Mouse (Mus musculus) gonadal fat pad, adult 2 months (tissue): ENCODE results near the gene Chek1. TPM values are rescaled to one million over a fixed set of nuclear protein-coding genes. Genes with fewer than 3 reads are reported as not detected.

ENCODE experiments used
- DNase-seq: peaks from one replicate; pipeline ENCODE4 v3.0.0-alpha.2; 2012; ENCODE audit warnings: low read depth
- polyA plus RNA-seq: library from polyadenylated mRNA; depleted of rRNA; stranded (reverse); fragments of >200 nt; gene quantifications from 2 replicates; pipeline ENCODE4 v1.2.3, GENCODE M21; 2012; rRNA removed

Gene Chek1
- 0.49 and 0.70 TPM in 2 replicates for polyA plus RNA-seq

GRCm38 (mm10) chr9:36727034-36727755, at the start of gene Chek1:
Gene Chek1 (minus strand): TSS chr9:36727065.
- no peak for DNase-seq

DNA sequence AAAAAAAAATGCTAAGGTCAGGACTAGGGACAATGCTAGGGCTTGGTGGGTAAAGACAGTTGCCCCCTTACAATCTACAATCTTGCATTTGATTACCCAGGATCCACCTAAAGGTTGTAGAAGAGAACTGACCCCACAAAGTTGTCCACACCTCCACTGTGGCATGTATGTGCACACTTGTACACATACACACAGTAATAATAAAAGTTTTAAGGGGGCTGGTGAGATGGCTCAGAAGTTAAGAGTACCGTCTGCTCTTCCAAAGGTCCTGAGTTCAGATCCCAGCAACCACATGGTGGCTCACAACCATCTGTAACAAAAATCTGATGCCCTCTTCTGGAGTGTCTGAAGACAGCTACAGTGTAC, 42.2 kb upstream of the Chek1 start:
- DNase-seq: no peak

DNA sequence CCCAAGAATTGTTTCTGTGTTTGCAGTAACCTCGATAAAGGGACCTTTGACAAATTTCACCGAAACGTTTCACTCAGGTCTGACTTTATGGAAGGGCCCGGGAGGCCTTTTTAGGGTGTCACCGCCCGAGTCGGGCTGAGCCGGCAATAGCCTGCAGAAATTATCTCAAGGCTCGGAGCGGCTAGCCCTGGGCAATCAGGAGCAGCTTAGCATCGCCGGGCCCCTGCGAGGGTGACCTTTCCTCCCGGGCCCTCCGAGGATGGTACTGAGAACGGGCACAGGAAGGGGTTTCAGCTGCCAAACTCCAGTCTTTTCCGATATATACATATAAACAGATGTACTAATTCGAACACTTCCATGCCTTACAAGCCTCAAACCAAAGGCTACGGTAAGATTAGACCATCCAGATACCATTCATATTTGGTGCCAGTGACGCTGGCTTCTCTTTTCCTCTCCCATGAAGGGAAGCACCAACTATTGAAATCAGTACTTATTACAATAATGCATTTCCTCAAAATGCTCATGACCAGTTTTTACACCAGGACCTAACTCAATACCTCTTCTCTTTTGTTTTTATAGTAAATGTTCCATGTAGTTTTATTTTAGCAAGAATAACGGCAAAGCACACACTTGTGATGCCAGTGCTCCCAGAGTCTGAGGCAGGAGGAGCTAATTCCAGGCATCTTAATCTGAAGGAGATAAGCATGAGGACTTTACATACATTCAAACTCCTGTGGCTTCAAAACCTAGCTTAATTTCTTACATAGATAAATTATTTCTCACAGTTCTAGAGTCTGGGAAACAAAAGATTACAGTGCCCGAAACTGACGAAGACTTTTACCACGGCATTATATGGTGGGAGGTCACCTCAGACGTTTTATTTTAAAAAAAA, 41.5 kb upstream of the Chek1 start:
- DNase-seq: no peak

DNA sequence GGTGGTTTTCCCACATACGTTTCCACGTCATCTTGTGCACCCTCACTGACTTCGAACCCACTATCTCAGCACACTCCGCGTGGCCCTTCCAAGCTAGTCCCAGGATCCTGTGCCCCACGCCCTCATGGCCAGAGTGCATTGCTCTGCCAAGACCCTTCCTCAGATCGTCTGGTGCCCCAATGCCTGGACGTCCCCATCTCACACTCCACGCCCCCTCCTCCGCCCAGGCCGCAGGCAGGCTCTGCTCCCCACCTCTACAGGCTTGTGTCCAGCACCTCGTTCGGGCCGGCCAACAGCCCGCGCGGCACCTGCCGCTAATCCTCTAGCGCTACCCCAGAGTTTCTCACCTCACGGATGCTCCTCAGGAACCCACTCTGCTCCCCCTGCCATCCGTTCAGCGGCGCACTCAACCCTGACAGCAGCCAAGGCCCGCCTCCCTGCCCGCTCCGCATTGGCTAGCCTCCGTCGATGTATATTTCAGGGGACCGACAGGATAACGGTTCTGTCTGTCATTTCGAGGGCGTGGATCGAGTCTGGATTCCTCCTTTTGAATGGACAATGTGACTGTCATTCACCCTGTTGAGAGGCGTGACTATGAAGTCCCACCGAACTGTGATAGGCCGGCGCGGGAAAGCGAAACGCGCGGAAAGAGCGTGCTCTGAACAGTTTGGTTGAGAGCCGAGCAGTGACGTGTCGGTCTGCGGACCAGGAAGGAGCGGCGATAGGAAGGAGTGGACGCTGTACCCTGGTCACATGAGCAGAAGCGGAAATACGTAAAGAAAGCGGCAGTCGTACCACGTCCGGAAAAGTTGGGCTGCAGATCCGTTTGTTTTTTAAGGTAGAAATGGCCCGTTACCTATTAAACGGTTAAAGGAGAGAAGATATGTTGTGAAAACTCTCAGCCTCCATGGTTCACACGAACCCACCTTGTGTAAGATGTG, 40.6 kb upstream of the Chek1 start, which contains the start of gene Stt3a:
Gene Stt3a (minus strand): TSS at position 477 of the 941 bp plus-strand sequence.
- peak; percentile 99 for DNase-seq

GRCm38 (mm10) chr9:36764378-36764777, 37.5 kb upstream of the Chek1 start:
- no peak for DNase-seq

- peak; percentile 47 for DNase-seq
Measured at GRCm38 (mm10) chr9:36726131-36727033, 483 bp downstream of the Chek1 start.

DNA sequence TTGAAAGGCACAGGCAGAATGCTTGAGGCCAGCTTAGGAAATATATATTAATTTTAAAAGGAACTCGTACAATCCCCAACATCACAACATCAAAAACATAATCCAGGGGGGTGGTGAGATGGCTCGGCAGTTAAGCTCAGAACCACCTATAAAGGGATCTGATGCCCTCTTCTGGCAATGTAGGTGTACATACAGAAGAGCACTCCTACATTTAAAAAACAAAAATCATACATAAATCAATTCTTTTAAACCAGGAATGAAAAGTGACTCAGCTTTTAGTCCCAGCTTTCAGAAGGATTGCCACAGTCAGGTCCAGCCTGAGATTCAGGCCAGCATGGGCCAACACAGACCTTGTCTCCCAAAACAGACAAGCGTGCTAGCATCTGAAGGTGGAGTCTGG, 10.2 kb downstream of the Chek1 start:
- DNase-seq: no peak

- no peak for DNase-seq
Measured at GRCm38 (mm10) chr9:36707304-36707703, 19.6 kb downstream of the Chek1 start.

DNA sequence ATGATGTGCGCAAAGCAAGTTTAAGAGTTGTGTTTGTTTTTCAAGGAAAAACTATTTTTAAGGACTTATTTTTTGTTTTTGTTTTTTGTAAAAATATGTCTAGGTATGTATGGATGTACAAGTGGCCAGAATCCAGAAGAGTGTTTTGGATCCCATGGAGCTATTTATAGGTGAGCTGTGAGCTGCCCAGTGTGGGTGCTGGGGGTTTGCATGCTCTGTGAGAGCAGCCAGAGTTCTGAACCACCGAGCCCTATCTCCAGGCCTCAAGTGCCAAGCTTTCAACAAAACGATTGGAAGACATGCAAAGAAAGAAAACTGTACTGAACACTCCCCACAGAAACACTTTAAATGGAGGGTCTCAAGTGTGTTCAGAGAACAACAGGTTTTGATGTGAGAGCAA, 20.9 kb downstream of the Chek1 start:
- DNase-seq: no peak

DNA sequence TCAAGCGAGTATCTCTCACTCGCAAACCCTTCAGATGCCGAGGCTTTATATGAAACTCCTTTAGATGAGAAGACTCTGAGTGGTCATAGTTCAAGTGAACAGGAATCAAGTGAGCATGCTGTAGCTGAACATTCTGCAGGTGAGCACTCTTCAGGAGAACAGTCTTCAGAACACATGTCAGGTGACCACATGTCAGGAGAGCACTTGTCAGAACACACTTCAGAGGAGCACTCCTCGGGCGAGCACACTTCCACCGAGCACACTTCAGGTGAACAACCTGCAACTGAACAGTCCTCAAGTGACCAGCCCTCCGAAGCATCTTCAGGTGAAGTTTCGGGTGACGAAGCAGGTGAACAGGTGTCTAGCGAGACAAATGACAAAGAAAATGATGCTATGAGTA, 32.6 kb downstream of the Chek1 start:
- no peak for DNase-seq

DNA sequence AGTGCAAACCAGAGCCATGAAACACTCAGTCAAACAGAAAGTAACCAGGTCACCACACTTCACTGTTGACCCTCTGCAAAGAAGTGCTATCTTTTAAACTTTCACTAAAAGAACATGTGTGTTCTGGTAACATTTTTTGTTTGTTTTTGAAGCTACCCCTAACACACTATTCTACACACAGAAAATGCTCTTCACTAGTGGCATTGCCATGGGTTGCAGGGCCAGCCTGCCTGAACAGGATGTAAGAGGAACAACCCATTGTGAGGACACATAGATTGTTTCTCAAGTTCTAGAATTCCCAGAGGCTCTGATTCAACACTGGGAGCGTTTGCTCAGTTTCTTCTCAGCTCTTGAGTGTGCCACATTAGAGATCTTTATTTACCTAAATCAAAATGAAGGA, 33.9 kb downstream of the Chek1 start, which contains the start of gene Acrv1:
Gene Acrv1 (plus strand): TSS at position 301 of the 400 bp plus-strand sequence.
- DNase-seq: no peak

- no peak for DNase-seq
Measured at GRCm38 (mm10) chr9:36687329-36687728, 39.5 kb downstream of the Chek1 start.

- DNase-seq: peak; percentile 38
Measured at GRCm38 (mm10) chr9:36681424-36681823, 45.4 kb downstream of the Chek1 start.

Other genes starting within 250 kb of the Chek1 start
- gene Gm5615, start 185.1 kb downstream of the Chek1 start, polyA plus RNA-seq: 0.55 TPM in 1 of 2 replicates, not detected in the other
- not detected in 2 replicates for gene Gm17689, start 144.4 kb downstream of the Chek1 start, polyA plus RNA-seq
- gene A630095E13Rik, start 83.7 kb downstream of the Chek1 start, polyA plus RNA-seq: 1.9 TPM in 1 of 2 replicates, not detected in the other
- 0.55 and 0.93 TPM in 2 replicates for gene Acrv1, start 33.8 kb downstream of the Chek1 start, polyA plus RNA-seq
- gene Stt3a, start 40.6 kb upstream of the Chek1 start, polyA plus RNA-seq: 363 and 484 TPM in 2 replicates
- 72.9 and 82.1 TPM in 2 replicates for gene Ei24, start 70.3 kb upstream of the Chek1 start, polyA plus RNA-seq
- 3.0 and 4.0 TPM in 2 replicates for gene Fez1, start 94.8 kb upstream of the Chek1 start, polyA plus RNA-seq